Mouse (Mus musculus) leukemia stem cell, adult 10-12 weeks (primary cell): Measurements from ENCODE around the gene Krt15. TPM values are rescaled to one million over a fixed set of nuclear protein-coding genes. Genes with fewer than 3 reads are reported as not detected.

Source experiments
- polyA plus RNA-seq: library from polyadenylated mRNA; stranded (reverse); fragments of >175 nt; gene quantifications from 2 replicates; pipeline ENCODE4 v1.2.3, GENCODE M21; 2012; ENCODE audit warnings: low replicate concordance

The Krt15 gene
- 0.10 TPM in 1 of 2 replicates, not detected in the other for polyA plus RNA-seq

DNA sequence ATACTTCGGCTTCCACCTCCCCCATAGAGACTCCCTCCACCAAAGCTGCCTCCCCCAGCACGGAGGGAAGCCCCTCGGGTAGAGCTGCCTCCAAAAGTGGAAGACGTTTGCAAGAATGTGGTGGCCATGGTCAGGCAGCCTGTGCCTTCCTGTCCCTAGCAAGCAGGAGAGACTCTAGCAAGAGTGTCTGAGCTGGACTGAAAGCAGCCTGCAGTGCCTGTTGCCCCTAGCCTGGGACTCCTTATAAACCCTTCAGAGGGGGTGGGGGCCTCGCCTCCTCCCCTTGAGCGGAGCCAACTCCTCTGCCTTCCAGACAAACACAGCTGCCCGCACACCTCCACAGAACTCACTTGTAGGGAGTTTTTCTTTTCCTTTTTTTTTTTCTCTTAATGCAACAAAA lies at the start of gene Krt15:
TSS of gene Krt15 (minus strand) at position 198 of the 400 bp plus-strand sequence.

DNA sequence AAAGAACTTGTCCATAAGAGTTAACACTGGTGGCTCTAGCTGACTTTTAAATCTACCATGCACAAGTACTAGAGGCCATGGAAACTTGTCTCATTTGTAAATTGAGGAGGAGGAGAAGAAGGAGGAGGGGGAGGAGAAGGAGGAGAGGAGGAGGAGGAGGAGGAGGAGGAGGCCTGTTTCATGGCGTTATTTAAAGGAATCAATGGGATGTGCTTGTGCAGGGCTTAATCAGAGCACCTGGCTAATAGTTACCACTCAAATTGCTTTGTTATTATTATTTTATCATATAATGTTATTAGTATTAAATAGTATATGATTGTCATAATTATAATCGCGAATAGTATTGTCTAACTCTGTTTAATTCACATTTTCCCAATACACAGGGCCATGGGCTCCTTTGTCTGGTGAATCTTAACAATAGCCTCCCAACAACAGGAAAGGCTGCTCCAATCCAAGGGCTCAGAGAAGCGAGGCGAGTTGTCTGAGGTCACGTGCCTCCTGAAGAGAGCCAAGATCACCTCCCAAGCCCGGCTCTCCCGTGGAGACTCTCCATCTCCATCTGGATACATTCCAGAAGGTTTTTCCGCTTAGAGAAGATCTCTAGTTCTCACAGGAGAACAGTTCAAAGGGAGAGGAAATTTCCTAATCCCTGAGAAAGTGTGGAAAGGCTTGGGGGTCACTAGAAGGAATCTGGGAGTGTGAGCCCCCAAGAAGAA lies 13.0 kb upstream of the Krt15 start, which contains the start of gene Krt19:
TSS of gene Krt19 (minus strand) at position 51 of the 716 bp plus-strand sequence.

DNA sequence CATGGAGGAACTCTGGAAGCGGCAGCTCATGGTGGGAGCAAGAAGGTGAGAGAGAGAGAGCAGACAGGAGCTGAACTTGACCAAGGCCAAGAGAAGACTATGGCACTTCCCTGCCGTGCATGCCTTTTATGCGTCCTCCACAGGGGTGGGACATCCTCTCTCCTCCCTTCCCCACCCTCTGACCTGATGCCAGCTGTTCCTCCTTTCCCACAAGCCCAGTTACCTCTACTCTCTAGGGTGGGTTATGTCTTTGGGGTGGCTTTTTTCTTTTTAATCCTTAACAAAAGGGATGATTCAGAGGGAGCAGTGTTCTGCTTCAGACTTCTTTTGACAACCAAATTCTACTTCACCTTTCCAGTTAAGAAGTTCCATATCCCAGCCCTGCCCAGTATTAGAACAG lies 14.3 kb downstream of the Krt15 start, which contains the start of gene Krt13:
TSS of gene Krt13 (minus strand) at position 101 of the 400 bp plus-strand sequence.

DNA sequence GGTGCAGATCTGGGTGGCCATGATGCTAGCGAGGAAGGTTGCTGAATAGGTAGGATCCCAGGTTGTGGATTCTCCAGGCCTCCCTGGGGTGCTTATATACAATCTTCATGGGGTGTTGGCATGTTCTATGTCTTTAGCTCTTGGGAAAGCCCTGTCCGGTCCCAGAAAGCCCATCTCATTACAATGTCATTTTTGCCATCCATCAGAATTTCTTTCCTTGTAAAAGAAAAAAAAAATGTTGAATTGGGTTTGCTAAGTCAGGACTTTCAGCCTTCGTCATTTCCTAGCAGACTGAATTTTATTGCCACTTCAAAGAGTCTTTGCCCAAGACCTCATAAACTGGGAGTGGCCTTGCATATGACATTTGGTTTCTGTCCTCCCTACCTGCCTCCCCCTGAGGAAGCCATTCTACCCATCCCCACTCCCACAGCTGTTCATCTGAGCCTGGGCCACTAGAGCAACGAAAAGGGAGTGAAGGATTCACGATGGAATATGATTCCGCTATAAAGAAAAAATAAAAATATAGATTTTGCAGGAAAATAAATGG lies 30.1 kb downstream of the Krt15 start, which contains the start of gene Krt36:
TSS of gene Krt36 (minus strand) at position 51 of the 547 bp plus-strand sequence.

DNA sequence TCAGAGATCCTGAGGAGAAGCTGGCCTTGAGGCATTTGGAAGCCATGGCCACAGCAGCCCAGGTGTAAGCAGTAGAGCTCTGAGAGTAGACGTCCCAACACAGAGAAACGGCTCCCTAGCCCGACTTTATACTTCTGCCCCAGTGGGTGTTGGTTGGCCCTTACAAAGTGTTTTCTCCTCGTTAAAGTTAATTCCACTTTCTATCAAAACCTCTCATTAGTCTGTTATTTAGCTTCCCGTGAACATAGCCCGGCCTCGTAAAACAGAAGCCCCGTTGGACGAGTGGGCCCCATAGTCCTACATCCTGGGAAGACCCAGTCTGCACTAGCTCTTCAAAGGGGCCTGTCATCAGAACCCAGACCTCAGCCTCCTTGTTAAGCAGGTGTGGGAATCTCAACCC lies 39.6 kb downstream of the Krt15 start, which contains the start of gene Krt35:
TSS of gene Krt35 (minus strand) at position 101 of the 400 bp plus-strand sequence.

DNA sequence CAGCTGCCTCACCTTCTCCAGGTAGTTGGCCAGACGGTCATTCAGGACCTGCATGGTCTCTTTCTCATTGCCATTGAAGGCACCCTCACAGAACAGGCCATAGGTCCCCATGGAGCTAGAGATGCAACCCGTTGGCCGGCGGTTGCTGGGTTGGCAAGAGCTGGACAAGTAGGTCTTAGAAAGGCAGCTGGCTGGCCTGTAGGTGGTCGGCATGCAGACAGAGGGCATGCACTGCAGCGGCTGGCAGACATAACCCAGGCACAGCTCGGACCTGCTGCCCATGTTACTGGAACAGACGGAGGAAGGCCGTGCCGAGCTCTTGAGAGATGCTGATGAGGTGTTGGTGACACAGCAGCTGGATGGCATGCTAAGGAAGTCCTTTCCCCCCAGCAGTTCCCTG lies 47.9 kb downstream of the Krt15 start, which contains the start of gene Krt32:
TSS of gene Krt32 (minus strand) at position 366 of the 400 bp plus-strand sequence.

Other genes starting within 250 kb of the Krt15 start
- not detected in 2 replicates for gene Krtap31-1, start 228.0 kb downstream of the Krt15 start, polyA plus RNA-seq
- gene Gm11565, start 221.2 kb downstream of the Krt15 start, polyA plus RNA-seq: not detected in 2 replicates
- not detected in 2 replicates for gene Krtap31-2, start 199.6 kb downstream of the Krt15 start, polyA plus RNA-seq
- not detected in 2 replicates for gene Krtap9-5, start 187.5 kb downstream of the Krt15 start, polyA plus RNA-seq
- not detected in 2 replicates for gene Krtap29-1, start 156.9 kb downstream of the Krt15 start, polyA plus RNA-seq
- gene Krtap16-1, start 149.3 kb downstream of the Krt15 start, polyA plus RNA-seq: not detected in 2 replicates
- not detected in 2 replicates for gene Krtap17-1, start 141.9 kb downstream of the Krt15 start, polyA plus RNA-seq
- gene Krt33a, start 119.7 kb downstream of the Krt15 start, polyA plus RNA-seq: not detected in 2 replicates
- not detected in 2 replicates for gene Krt33b, start 106.1 kb downstream of the Krt15 start, polyA plus RNA-seq
- not detected in 2 replicates for gene Krt34, start 94.4 kb downstream of the Krt15 start, polyA plus RNA-seq
- gene Krt31, start 85.4 kb downstream of the Krt15 start, polyA plus RNA-seq: not detected in 2 replicates
- gene Krt32, start 47.7 kb downstream of the Krt15 start, polyA plus RNA-seq: not detected in 2 replicates
- not detected in 2 replicates for gene Krt35, start 39.7 kb downstream of the Krt15 start, polyA plus RNA-seq
- not detected in 2 replicates for gene Krt36, start 30.3 kb downstream of the Krt15 start, polyA plus RNA-seq
- gene Krt13, start 14.4 kb downstream of the Krt15 start, polyA plus RNA-seq: not detected in 2 replicates
- 0.15 and 1.7 TPM in 2 replicates for gene Krt19, start 12.7 kb upstream of the Krt15 start, polyA plus RNA-seq
- gene Krt9, start 57.3 kb upstream of the Krt15 start, polyA plus RNA-seq: not detected in 2 replicates
- gene Krt14, start 71.6 kb upstream of the Krt15 start, polyA plus RNA-seq: 0.23 and 0.48 TPM in 2 replicates
- gene Krt16, start 113.0 kb upstream of the Krt15 start, polyA plus RNA-seq: not detected in 2 replicates
- 0.51 TPM in 1 of 2 replicates, not detected in the other for gene Krt17, start 125.1 kb upstream of the Krt15 start, polyA plus RNA-seq
- not detected in 2 replicates for gene Krt42, start 133.9 kb upstream of the Krt15 start, polyA plus RNA-seq
- 561 and 639 TPM in 2 replicates for gene Eif1, start 184.0 kb upstream of the Krt15 start, polyA plus RNA-seq
- gene Gast, start 198.5 kb upstream of the Krt15 start, polyA plus RNA-seq: not detected in 2 replicates
- 3.3 and 4.1 TPM in 2 replicates for gene Hap1, start 220.2 kb upstream of the Krt15 start, polyA plus RNA-seq